Mouse (Mus musculus): Measurements from ENCODE around the gene Mei1. TPM values are rescaled to one million over a fixed set of nuclear protein-coding genes. Genes with fewer than 3 reads are reported as not detected.

Gene Mei1
- total and polyA plus RNA-seq, 2 experiments from 2014 or later: not detected

DNA sequence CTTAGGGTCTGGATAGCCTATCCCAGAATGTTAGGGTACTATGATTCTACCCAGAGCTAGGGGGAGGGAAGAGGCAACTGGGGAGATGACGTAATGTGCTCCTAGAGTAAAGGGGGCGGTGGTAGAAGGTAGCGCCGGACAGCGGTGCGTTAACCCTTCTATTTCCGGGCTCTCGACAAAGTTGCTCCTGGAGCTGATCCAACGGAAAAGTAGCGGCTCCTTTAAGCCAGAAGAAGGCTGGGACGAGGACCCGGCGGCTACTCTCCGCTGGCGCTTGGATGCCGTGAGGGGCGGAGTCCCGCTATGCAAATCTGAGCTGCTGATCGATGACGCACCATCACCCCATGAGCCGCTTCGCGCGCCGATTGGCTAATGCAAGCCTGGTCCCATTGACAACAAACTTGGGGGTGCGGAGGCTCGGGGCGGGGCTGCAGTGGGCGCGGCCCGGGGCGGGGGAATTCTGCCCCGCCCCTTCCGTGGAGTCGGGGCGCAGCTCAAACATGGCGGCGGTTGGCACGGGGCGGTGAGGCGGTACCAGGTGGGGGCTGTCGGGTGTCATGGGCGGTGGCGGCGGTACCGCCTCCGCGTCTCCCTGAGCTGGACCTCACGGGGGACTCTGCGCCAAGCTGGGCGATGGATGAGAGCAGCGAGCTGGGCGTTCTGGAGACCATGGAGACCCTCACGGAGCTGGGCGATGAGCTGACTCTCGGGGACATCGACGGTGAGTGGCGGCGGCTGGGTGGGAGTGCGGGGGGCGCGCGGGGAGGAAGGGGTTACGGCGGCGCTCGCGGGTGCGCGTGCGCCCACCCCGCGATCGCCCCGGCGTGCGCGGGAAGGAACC is 77.2 kb downstream of the Mei1 start, which contains the start of gene Srebf2:
Srebf2 (plus strand) TSS at position 412 of the 841 bp plus-strand sequence.
- H3K4me1 ChIP-seq (ENCODE audit: control insufficient read depth, insufficient read depth): peaks cover 34% of the 10 kb centered on the region

DNA sequence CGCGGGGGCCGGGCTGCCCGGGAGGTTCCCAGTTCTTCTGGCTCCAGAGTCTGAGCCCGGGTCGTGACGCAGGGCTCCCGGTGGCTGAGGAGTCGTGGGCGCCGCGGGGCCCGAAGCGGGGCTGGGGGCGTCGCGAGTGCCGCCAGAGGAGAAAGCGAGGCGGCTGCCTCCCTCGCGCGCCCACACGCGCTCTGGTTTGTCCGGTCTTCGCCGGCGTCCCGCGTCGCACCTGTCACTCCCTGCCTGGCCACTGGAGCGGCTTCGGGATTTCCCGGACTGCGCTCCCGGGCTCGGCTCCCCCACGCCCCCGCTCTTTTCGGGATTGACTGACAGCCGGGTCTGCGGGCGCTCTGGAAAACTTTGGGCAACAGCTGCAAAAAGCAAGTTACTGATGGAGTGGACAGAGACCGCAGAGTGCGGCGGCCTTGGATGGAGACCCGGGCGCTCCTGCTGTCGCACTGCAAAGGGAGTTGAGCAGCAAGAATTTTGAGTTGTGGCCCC is 77.9 kb downstream of the Mei1 start:
- Histone ChIP-seq H3K9me3 (replicated peaks; ENCODE audit: control insufficient read depth, low read length) (no peaks in the 10 kb centered on the region), H3K36me3 (replicated peaks; ENCODE audit: control insufficient read depth, insufficient read depth, low read length) (no peaks in the 10 kb centered on the region), H3K27ac (ENCODE audit: low read depth) (peak overlapping the region; percentile 89), H3K4me1 (ENCODE audit: control insufficient read depth, insufficient read depth) (peaks cover 34% of the 10 kb centered on the region), H3K4me3 (ENCODE audit: low read depth, low read length) (peak overlapping the region; percentile 87), H3K4me2 (ENCODE audit: low read depth, low read length) (peak overlapping the region; percentile 93), H3K27me3 (ENCODE audit: control insufficient read depth, insufficient read depth, low read length) (no peaks in the 10 kb centered on the region), H3K9ac (replicated peaks; ENCODE audit: low read depth, low read length) (peak overlapping the region; percentile 81)
- peak; percentile 52 for ATAC-seq (ENCODE audit: insufficient read depth, low read depth)
- WGBS: 0% methylated on average over 32 of the region's 50 CpGs
- no peak for TF ChIP-seq CTCF (IDR thresholded peaks at IDR 0.05; ENCODE audit: low read depth)
- no peak for TF ChIP-seq EP300 (IDR thresholded peaks at IDR 0.05; ENCODE audit: low read depth)
- DNase-seq (ENCODE audit: low spot score): peak; percentile 69

More for the DNA sequence above, 77.2 kb downstream of the Mei1 start, which contains the start of gene Srebf2:
- DNase-seq (ENCODE audit: low spot score): peak; percentile 98
- peak within 1 kb of the TSS; percentile 87 for H3K4me3 ChIP-seq (ENCODE audit: low read depth, low read length)
- no peaks in the 10 kb centered on the region for H3K9me3 ChIP-seq (replicated peaks; ENCODE audit: control insufficient read depth, low read length)
- TF ChIP-seq EP300 (IDR thresholded peaks at IDR 0.05; ENCODE audit: low read depth) (peak; percentile 97), CTCF (IDR thresholded peaks at IDR 0.05; ENCODE audit: low read depth) (no peak)
- WGBS: under 1% methylated on average over 73 of the region's 79 CpGs
- H3K9ac ChIP-seq (replicated peaks; ENCODE audit: low read depth, low read length): peak within 1 kb of the TSS; percentile 81
- peak within 1 kb of the TSS; percentile 93 for H3K4me2 ChIP-seq (ENCODE audit: low read depth, low read length)
- peak within 1 kb of the TSS; percentile 89 for H3K27ac ChIP-seq (ENCODE audit: low read depth)
- peak; percentile 96 for ATAC-seq (ENCODE audit: insufficient read depth, low read depth)
- no peaks in the 10 kb centered on the region for H3K27me3 ChIP-seq (ENCODE audit: control insufficient read depth, insufficient read depth, low read length)
- H3K36me3 ChIP-seq (replicated peaks; ENCODE audit: control insufficient read depth, insufficient read depth, low read length): no peaks in the 10 kb centered on the region

DNA sequence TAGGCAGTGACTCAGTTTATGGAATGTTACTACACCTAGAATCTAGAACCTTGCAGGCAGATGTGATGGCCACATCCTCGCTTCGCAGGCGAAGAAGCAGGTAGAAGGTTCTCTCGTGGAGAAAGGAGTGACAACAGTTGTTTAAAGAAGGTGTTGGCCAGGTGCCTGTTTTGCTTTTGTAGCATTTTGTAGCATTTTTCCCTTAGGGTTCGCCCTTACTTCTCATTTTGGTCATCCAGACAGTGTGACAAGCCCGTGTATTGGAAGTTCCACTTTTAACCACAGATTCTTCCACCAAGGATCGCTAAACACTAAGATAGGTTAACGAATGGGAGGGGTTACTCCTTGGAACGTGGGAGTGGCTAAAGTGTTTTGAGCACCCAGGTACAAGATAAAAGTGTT is 78.7 kb downstream of the Mei1 start:
- no peak overlapping the region for H3K27ac ChIP-seq (ENCODE audit: low read depth)
- H3K36me3 ChIP-seq (replicated peaks; ENCODE audit: control insufficient read depth, insufficient read depth, low read length): no peaks in the 10 kb centered on the region
- DNase-seq (ENCODE audit: low spot score) (no peak), ATAC-seq (ENCODE audit: insufficient read depth, low read depth) (no peak)
- H3K9ac ChIP-seq (replicated peaks; ENCODE audit: low read depth, low read length): peak overlapping the region; percentile 81; the same call in 1 of the 2 replicates
- peak overlapping the region; percentile 87 for H3K4me3 ChIP-seq (ENCODE audit: low read depth, low read length)
- WGBS: 31% methylated on average over 9 of the region's 9 CpGs
- H3K9me3 ChIP-seq (replicated peaks; ENCODE audit: control insufficient read depth, low read length): no peaks in the 10 kb centered on the region
- peaks cover 34% of the 10 kb centered on the region for H3K4me1 ChIP-seq (ENCODE audit: control insufficient read depth, insufficient read depth)
- H3K27me3 ChIP-seq (ENCODE audit: control insufficient read depth, insufficient read depth, low read length): no peaks in the 10 kb centered on the region
- H3K4me2 ChIP-seq (ENCODE audit: low read depth, low read length): peak overlapping the region; percentile 93
- no peak for TF ChIP-seq CTCF (IDR thresholded peaks at IDR 0.05; ENCODE audit: low read depth)
- no peak for TF ChIP-seq EP300 (IDR thresholded peaks at IDR 0.05; ENCODE audit: low read depth)

DNA sequence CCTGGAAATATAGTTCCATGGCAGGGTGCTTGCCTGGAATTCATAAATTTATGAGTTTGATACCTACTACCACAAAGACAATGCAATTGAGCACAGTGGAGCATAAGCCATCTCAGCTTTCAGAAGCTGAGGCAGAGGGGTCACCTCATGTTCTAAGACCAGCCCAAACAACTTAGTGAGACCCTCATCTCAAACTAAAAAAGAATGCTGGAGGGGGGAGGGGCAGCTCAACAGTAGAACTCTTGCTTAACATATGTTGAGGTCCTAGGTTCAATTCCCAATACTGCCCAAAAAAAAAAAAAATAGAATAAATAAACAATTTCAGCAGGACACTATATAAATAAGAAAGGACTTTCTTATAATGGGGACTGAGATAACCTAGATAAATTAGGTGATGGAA is 80.2 kb downstream of the Mei1 start:
- Histone ChIP-seq H3K9me3 (replicated peaks; ENCODE audit: control insufficient read depth, low read length) (no peaks in the 10 kb centered on the region), H3K36me3 (replicated peaks; ENCODE audit: control insufficient read depth, insufficient read depth, low read length) (no peaks in the 10 kb centered on the region), H3K4me1 (ENCODE audit: control insufficient read depth, insufficient read depth) (peaks cover 22% of the 10 kb centered on the region), H3K4me3 (ENCODE audit: low read depth, low read length) (no peak overlapping the region), H3K27ac (ENCODE audit: low read depth) (no peak overlapping the region), H3K9ac (replicated peaks; ENCODE audit: low read depth, low read length) (no peak overlapping the region), H3K4me2 (ENCODE audit: low read depth, low read length) (no peak overlapping the region), H3K27me3 (ENCODE audit: control insufficient read depth, insufficient read depth, low read length) (no peaks in the 10 kb centered on the region)
- TF ChIP-seq CTCF (IDR thresholded peaks at IDR 0.05; ENCODE audit: low read depth) (no peak), EP300 (IDR thresholded peaks at IDR 0.05; ENCODE audit: low read depth) (no peak)
- no peak for DNase-seq (ENCODE audit: low spot score)
- no peak for ATAC-seq (ENCODE audit: insufficient read depth, low read depth)

DNA sequence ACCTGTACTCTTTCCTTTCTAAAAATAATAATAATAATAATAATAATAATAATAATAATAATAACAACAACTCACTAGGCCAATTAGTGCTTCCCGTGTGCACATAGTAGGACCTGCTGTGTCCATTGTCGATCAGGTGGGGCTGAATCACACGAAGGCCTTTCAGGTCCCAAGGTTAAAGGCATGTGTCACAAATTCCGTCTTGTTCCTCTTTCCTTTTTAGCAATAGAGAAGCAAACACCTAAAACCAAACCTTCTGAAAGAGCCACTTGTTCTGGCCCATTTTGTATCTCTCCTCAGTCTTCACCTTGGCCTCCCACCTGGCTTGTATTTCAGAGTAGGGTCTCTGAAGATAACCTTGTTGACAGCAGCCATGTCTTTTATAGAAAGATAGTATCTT is 81.4 kb downstream of the Mei1 start:
- TF ChIP-seq EP300 (IDR thresholded peaks at IDR 0.05; ENCODE audit: low read depth) (no peak), CTCF (IDR thresholded peaks at IDR 0.05; ENCODE audit: low read depth) (no peak)
- peaks cover 13% of the 10 kb centered on the region for H3K4me1 ChIP-seq (ENCODE audit: control insufficient read depth, insufficient read depth)
- ATAC-seq (ENCODE audit: insufficient read depth, low read depth) (no peak), DNase-seq (ENCODE audit: low spot score) (no peak)
- H3K27ac ChIP-seq (ENCODE audit: low read depth): no peak overlapping the region
- H3K9ac ChIP-seq (replicated peaks; ENCODE audit: low read depth, low read length): no peak overlapping the region
- no peak overlapping the region for H3K4me2 ChIP-seq (ENCODE audit: low read depth, low read length)
- no peak overlapping the region for H3K4me3 ChIP-seq (ENCODE audit: low read depth, low read length)
- WGBS: 86% methylated on average over 4 of the region's 4 CpGs
- H3K36me3 ChIP-seq (replicated peaks; ENCODE audit: control insufficient read depth, insufficient read depth, low read length): no peaks in the 10 kb centered on the region
- no peaks in the 10 kb centered on the region for H3K9me3 ChIP-seq (replicated peaks; ENCODE audit: control insufficient read depth, low read length)
- H3K27me3 ChIP-seq (ENCODE audit: control insufficient read depth, insufficient read depth, low read length): no peaks in the 10 kb centered on the region

Data from heart, postnatal 0 days (tissue).